Mouse (Mus musculus): Measurements from ENCODE around the gene Acad9. TPM values are rescaled to one million over a fixed set of nuclear protein-coding genes. Genes with fewer than 3 reads are reported as not detected.
"Not testable (repeated sequence)": the region's sequence is repeated elsewhere in the genome, so short reads cannot be mapped to it uniquely, and the experiment has no call there.

Acad9 gene
- polyA plus RNA-seq, 1 experiment from 2014 or later = 68.7 TPM

DNA sequence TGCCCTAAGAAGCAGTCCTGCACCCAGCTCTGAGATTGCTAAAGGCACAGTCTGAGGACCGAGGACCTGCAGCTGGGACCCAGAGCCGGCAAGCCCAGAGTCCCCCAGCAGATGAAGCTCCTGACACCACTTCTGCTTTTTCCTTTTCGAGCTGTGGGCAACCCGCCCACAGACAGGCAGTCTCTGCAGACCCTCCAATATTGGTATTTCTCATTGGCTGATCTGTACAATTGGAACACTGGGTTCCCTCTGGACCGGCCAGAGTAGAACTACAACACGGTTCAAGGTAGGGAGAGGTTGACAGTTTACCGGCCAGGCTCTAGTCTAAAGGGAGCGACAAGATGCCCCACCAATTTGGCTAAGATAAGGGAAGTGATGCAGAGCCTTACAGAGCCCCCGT is 60.4 kb downstream of the Acad9 start:
- H3K4me1 ChIP-seq (replicated peaks; ENCODE audit: control insufficient read depth, insufficient read depth, low read length); ATAC-seq (replicated peaks; ENCODE audit: low FRiP score); DNase-seq (ENCODE audit: low spot score); H3K4me3 ChIP-seq (ENCODE audit: low read depth, low read length); H3K36me3 ChIP-seq (ENCODE audit: control insufficient read depth, insufficient read depth, low read length); H3K27me3 ChIP-seq (replicated peaks; ENCODE audit: control insufficient read depth, insufficient read depth, low read length); H3K9ac ChIP-seq (ENCODE audit: low read depth, low read length); H3K9me3 ChIP-seq (ENCODE audit: control insufficient read depth, low read length); H3K4me2 ChIP-seq; H3K27ac ChIP-seq (ENCODE audit: low read depth, low read length): not testable (repeated sequence)
- 75% methylated on average over 9 of the region's 9 CpGs for WGBS

DNA sequence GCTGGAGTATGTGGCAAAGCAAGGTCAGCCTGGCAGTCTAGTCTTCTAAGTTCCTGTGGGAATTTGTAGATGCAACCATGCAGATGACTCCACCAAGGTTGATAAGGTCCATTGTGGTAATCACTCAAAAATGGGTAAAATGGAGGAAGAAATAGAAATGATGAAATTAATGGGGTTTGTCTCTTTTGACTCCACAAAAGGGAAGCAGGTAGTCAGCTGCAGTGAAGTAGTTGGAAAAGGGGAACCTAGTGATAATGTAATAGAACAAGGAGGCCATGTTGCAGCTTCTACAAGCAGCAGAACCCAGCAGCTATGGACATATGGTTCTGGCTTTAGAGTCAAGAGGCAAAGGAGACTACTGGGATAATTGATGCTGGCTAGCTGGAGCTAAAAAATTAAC is 70.4 kb downstream of the Acad9 start:
- no peaks in the 10 kb centered on the region for H3K36me3 ChIP-seq (ENCODE audit: control insufficient read depth, insufficient read depth, low read length)
- ATAC-seq (replicated peaks; ENCODE audit: low FRiP score) (no peak), DNase-seq (ENCODE audit: low spot score) (no peak)
- no peaks in the 10 kb centered on the region for H3K4me1 ChIP-seq (replicated peaks; ENCODE audit: control insufficient read depth, insufficient read depth, low read length)
- H3K9ac ChIP-seq (ENCODE audit: low read depth, low read length) = no peak overlapping the region
- H3K9me3 ChIP-seq (ENCODE audit: control insufficient read depth, low read length) = no peaks in the 10 kb centered on the region
- H3K4me3 ChIP-seq (ENCODE audit: low read depth, low read length) = no peak overlapping the region
- no peak overlapping the region for H3K4me2 ChIP-seq
- no peaks in the 10 kb centered on the region for H3K27me3 ChIP-seq (replicated peaks; ENCODE audit: control insufficient read depth, insufficient read depth, low read length)
- H3K27ac ChIP-seq (ENCODE audit: low read depth, low read length) = no peak overlapping the region

DNA sequence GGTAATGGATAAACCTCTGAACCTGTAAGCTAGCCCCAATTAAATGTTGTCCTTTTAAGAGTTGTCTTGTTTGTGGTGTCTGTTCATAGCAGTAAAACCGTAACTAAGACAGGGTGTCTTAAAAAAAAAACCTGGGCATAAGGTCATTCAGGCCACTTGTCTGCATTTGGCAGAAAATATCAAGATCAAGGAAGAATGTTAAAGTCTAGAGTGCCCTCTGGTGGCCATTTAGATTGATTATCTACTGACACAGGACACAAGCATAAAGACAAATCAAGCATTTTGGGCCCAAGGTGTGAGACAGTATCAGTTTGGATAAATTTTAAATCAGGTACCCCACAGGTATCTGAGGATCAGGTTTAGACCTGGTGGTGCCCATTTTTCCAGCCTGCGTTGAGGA is 71.8 kb downstream of the Acad9 start:
- Histone ChIP-seq H3K9me3 (ENCODE audit: control insufficient read depth, low read length) (no peaks in the 10 kb centered on the region), H3K4me2 (no peak overlapping the region), H3K27ac (ENCODE audit: low read depth, low read length) (no peak overlapping the region), H3K4me1 (replicated peaks; ENCODE audit: control insufficient read depth, insufficient read depth, low read length) (no peaks in the 10 kb centered on the region), H3K36me3 (ENCODE audit: control insufficient read depth, insufficient read depth, low read length) (no peaks in the 10 kb centered on the region), H3K4me3 (ENCODE audit: low read depth, low read length) (no peak overlapping the region), H3K9ac (ENCODE audit: low read depth, low read length) (no peak overlapping the region), H3K27me3 (replicated peaks; ENCODE audit: control insufficient read depth, insufficient read depth, low read length) (no peaks in the 10 kb centered on the region)
- DNase-seq (ENCODE audit: low spot score) (no peak), ATAC-seq (replicated peaks; ENCODE audit: low FRiP score) (no peak)
- WGBS = 53% methylated on average over 2 of the region's 2 CpGs

DNA sequence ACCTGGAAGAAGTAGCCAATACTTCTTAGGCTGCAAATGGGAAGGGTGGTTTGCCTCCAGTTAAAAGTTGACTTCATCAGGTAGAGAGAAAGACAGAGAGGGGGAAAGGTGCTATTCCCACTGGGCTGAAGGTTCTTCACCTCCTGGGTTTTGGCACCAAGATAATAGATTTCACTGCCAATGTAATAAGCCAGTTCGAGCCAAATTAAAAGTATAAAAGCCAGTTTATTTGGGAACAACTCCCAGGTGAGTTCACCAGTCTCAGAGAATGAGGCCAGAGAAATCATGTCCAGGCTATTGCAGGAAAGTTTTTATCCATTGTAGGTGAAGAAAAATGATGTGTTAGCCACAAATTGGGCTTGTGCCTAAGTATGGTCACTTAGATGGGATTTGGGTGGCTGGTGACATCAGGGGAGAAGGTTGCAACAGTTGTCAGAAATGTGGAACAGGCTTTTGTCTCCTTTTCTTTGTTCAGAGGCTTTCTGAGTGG is 72.4 kb downstream of the Acad9 start:
- Histone ChIP-seq H3K4me1 (replicated peaks; ENCODE audit: control insufficient read depth, insufficient read depth, low read length) (no peaks in the 10 kb centered on the region), H3K27ac (ENCODE audit: low read depth, low read length) (no peak overlapping the region), H3K4me3 (ENCODE audit: low read depth, low read length) (no peak overlapping the region), H3K27me3 (replicated peaks; ENCODE audit: control insufficient read depth, insufficient read depth, low read length) (no peaks in the 10 kb centered on the region), H3K9ac (ENCODE audit: low read depth, low read length) (no peak overlapping the region), H3K4me2 (no peak overlapping the region), H3K9me3 (ENCODE audit: control insufficient read depth, low read length) (no peaks in the 10 kb centered on the region), H3K36me3 (ENCODE audit: control insufficient read depth, insufficient read depth, low read length) (no peaks in the 10 kb centered on the region)
- DNase-seq (ENCODE audit: low spot score) (no peak), ATAC-seq (replicated peaks; ENCODE audit: low FRiP score) (no peak)
- 84% methylated on average over 1 of the region's 1 CpGs for WGBS

DNA sequence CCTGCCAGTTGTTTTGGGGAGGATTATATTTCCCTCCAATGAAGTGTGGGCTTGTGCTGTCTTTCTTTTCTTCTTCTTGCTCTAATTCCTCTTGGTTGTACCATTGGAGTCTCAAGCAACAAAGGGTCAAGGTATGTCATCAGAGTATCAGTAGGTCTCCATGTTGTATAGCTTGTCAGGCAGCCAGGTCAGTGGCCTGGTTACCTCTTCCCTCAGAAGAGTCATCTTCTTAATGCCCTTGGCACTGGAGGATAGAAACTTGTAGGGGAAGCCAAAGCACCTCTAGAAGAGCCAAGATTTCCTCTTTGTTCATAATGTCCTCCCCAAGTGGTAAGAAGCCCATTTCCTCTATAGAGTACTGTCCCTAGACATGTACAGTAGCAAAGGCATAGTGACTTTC is 73.2 kb downstream of the Acad9 start:
- ATAC-seq (replicated peaks; ENCODE audit: low FRiP score) (no peak), DNase-seq (ENCODE audit: low spot score) (no peak)
- H3K27ac ChIP-seq (ENCODE audit: low read depth, low read length) = no peak overlapping the region
- no peaks in the 10 kb centered on the region for H3K36me3 ChIP-seq (ENCODE audit: control insufficient read depth, insufficient read depth, low read length)
- no peak overlapping the region for H3K9ac ChIP-seq (ENCODE audit: low read depth, low read length)
- no peaks in the 10 kb centered on the region for H3K4me1 ChIP-seq (replicated peaks; ENCODE audit: control insufficient read depth, insufficient read depth, low read length)
- no peak overlapping the region for H3K4me3 ChIP-seq (ENCODE audit: low read depth, low read length)
- no peaks in the 10 kb centered on the region for H3K27me3 ChIP-seq (replicated peaks; ENCODE audit: control insufficient read depth, insufficient read depth, low read length)
- no peak overlapping the region for H3K4me2 ChIP-seq
- H3K9me3 ChIP-seq (ENCODE audit: control insufficient read depth, low read length) = no peaks in the 10 kb centered on the region

Other genes with a start within 250 kb of the Acad9 start
- 95.0 and 103 TPM in 2 replicates for gene Dcun1d1, start 128.5 kb upstream of the Acad9 start, polyA plus RNA-seq (2014; fragmentation: Nextera tagmentation; extraction: Ambion mirVana)
- 28.3 and 28.9 TPM in 2 replicates for gene Mccc1, start 65.3 kb upstream of the Acad9 start, polyA plus RNA-seq (2014; fragmentation: Nextera tagmentation; extraction: Ambion mirVana)
- not detected in 2 replicates for gene Ccdc144b, start 12.4 kb upstream of the Acad9 start, polyA plus RNA-seq (2014; fragmentation: Nextera tagmentation; extraction: Ambion mirVana)
- gene D3Ertd254e, start 85.0 kb downstream of the Acad9 start, polyA plus RNA-seq (2014; fragmentation: Nextera tagmentation; extraction: Ambion mirVana) = 4.0 and 4.2 TPM in 2 replicates
- 0.13 TPM in 1 of 2 replicates, not detected in the other for gene Qrfpr, start 156.3 kb downstream of the Acad9 start, polyA plus RNA-seq (2014; fragmentation: Nextera tagmentation; extraction: Ambion mirVana)